Mouse (Mus musculus) stomach, postnatal 0 days (tissue): Measurements from ENCODE around the gene Ctbs.

Experiments
- CTCF ChIP-seq: IDR thresholded peaks from 2 replicates; pipeline ENCODE4 v1.5.1; 2016; ENCODE audit warnings: antibody characterized with exemption, low read depth, mild to moderate bottlenecking, moderate library complexity
- EP300 ChIP-seq: optimal IDR thresholded peaks from 2 replicates; pipeline ENCODE3; 2016; ENCODE audit warnings: antibody characterized with exemption

DNA sequence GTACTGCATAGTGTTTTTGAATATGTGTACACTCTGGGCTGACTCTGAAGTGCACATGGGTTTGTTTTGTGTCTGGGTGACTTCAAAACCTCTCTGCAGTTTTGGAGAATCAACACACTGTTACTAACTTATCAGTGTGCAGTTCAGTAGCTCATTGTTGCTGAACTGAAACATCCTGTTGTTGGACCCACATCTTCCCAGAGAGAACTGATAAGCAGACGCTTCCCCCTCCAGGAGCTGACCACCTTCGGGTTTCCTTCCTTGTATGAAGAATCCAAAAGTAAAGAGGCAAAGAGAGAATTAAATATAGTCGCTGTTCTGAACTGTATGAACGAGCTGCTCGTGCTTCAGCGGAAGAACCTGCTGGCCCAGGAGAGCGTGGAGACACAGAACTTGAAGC is 30.7 kb upstream of the Ctbs start:
- no peak for TF ChIP-seq EP300
- TF ChIP-seq CTCF = no peak
